Mouse (Mus musculus) stomach, embryonic 15.5 days (tissue): Measurements from ENCODE around the gene Slc4a4. TPM values are rescaled to one million over a fixed set of nuclear protein-coding genes. Genes with fewer than 3 reads are reported as not detected.

ENCODE experiments used
- ATAC-seq: fragments of 200-750 bp; cut with Nextera tagmentation; 2 replicates; pipeline ENCODE4 v1.8.0; 2017; ENCODE audit warnings: low read depth, moderate number of reproducible peaks, moderate TSS enrichment; ENCODE audit not compliant: insufficient read depth, low FRiP score
- H3K27ac ChIP-seq: fragments of 300-500 bp; sonication (generic); 2 replicates; pipeline ENCODE4 v1.5.1; 2015; ENCODE audit warnings: mild to moderate bottlenecking, inconsistent platforms
- H3K27me3 ChIP-seq: fragments of 300-500 bp; sonication (generic); replicated peaks from 2 replicates; pipeline ENCODE4 v1.6.1; 2015; ENCODE audit warnings: inconsistent platforms
- H3K36me3 ChIP-seq: fragments of 300-500 bp; sonication (generic); 2 replicates; pipeline ENCODE4 v1.6.1; 2015; ENCODE audit warnings: inconsistent platforms
- H3K4me1 ChIP-seq: fragments of 300-500 bp; sonication (generic); 2 replicates; pipeline ENCODE4 v1.6.1; 2015; ENCODE audit warnings: inconsistent platforms
- H3K4me2 ChIP-seq: fragments of 300-500 bp; sonication (generic); 2 replicates; pipeline ENCODE4 v1.6.1; 2015; ENCODE audit warnings: mild to moderate bottlenecking, inconsistent platforms
- H3K4me3 ChIP-seq: fragments of 300-500 bp; sonication (generic); replicated peaks from 2 replicates; pipeline ENCODE4 v1.5.1; 2015; ENCODE audit warnings: inconsistent platforms
- H3K9ac ChIP-seq: fragments of 300-500 bp; sonication (generic); 2 replicates; pipeline ENCODE4 v1.6.1; 2015; ENCODE audit warnings: inconsistent platforms
- H3K9me3 ChIP-seq: fragments of 300-500 bp; sonication (generic); 2 replicates; pipeline ENCODE4 v1.6.1; 2016; ENCODE audit warnings: inconsistent platforms
- WGBS: fragments of 180-500 bp; shearing (Covaris S2); methylation state at CpG from one replicate; pipeline ENCODE4 v1.1.7; 2015; 5-methylcytosine and 5-hydroxymethylcytosine counted together
- polyA plus RNA-seq: library from polyadenylated mRNA; unstranded; fragments of >200 nt; fragmentation: Nextera tagmentation; extraction: Ambion mirVana; gene quantifications from 2 replicates; pipeline ENCODE4 v1.2.1, GENCODE M21; 2015

Gene Slc4a4
- polyA plus RNA-seq, 1 experiment from 2014 or later, result 4.3 TPM

- Histone ChIP-seq H3K4me3 (no peak overlapping the region), H3K27ac (no peak overlapping the region), H3K4me2 (no peak overlapping the region), H3K9me3 (no peaks in the 10 kb centered on the region), H3K4me1 (0 out of 2 replicates have a peak, but pooled peaks cover 3% of the 10 kb centered on the region), H3K27me3 (no peaks in the 10 kb centered on the region), H3K9ac (no peak overlapping the region), H3K36me3 (no peaks in the 10 kb centered on the region)
- WGBS, result 63% methylated on average over 6 of the region's 6 CpGs
- ATAC-seq, result no peak
These were observed 52.5 kb downstream of the Slc4a4 start for GRCm38 (mm10) chr5:88939151-88939550.

GRCm38 (mm10) chr5:88939782-88940181 lies 53.2 kb downstream of the Slc4a4 start:
- H3K36me3 ChIP-seq, result no peaks in the 10 kb centered on the region
- H3K4me2 ChIP-seq, result no peak overlapping the region
- 78% methylated on average over 2 of the region's 2 CpGs for WGBS
- no peak overlapping the region for H3K27ac ChIP-seq
- no peak overlapping the region for H3K4me3 ChIP-seq
- no peaks in the 10 kb centered on the region for H3K4me1 ChIP-seq
- no peak for ATAC-seq
- no peaks in the 10 kb centered on the region for H3K9me3 ChIP-seq
- no peaks in the 10 kb centered on the region for H3K27me3 ChIP-seq
- H3K9ac ChIP-seq, result no peak overlapping the region

GRCm38 (mm10) chr5:88941905-88942304 lies 55.3 kb downstream of the Slc4a4 start:
- no peaks in the 10 kb centered on the region for H3K9me3 ChIP-seq
- no peaks in the 10 kb centered on the region for H3K4me1 ChIP-seq
- H3K9ac ChIP-seq, result no peak overlapping the region
- WGBS, result 86% methylated on average over 7 of the region's 7 CpGs
- no peak overlapping the region for H3K27ac ChIP-seq
- H3K4me2 ChIP-seq, result no peak overlapping the region
- no peaks in the 10 kb centered on the region for H3K36me3 ChIP-seq
- ATAC-seq, result no peak
- no peak overlapping the region for H3K4me3 ChIP-seq
- H3K27me3 ChIP-seq, result no peaks in the 10 kb centered on the region

GRCm38 (mm10) chr5:88945661-88946339 lies 59.2 kb downstream of the Slc4a4 start:
- Histone ChIP-seq H3K27me3 (no peaks in the 10 kb centered on the region), H3K4me1 (no peaks in the 10 kb centered on the region), H3K36me3 (no peaks in the 10 kb centered on the region), H3K4me3 (no peak overlapping the region), H3K27ac (no peak overlapping the region), H3K9ac (no peak overlapping the region), H3K9me3 (no peaks in the 10 kb centered on the region), H3K4me2 (no peak overlapping the region)
- ATAC-seq, result no peak
- 90% methylated on average over 10 of the region's 10 CpGs for WGBS

- Histone ChIP-seq H3K4me1 (no peaks in the 10 kb centered on the region), H3K27ac (no peak overlapping the region), H3K9ac (no peak overlapping the region), H3K9me3 (no peaks in the 10 kb centered on the region), H3K36me3 (no peaks in the 10 kb centered on the region), H3K4me2 (no peak overlapping the region), H3K4me3 (no peak overlapping the region), H3K27me3 (no peaks in the 10 kb centered on the region)
- ATAC-seq, result no peak
- WGBS, result 88% methylated on average over 7 of the region's 7 CpGs
These were observed 63.7 kb downstream of the Slc4a4 start for GRCm38 (mm10) chr5:88950337-88950736.

- Histone ChIP-seq H3K4me2 (no peak overlapping the region), H3K36me3 (no peaks in the 10 kb centered on the region), H3K27me3 (no peaks in the 10 kb centered on the region), H3K9ac (no peak overlapping the region), H3K9me3 (no peaks in the 10 kb centered on the region), H3K4me3 (no peak overlapping the region), H3K27ac (no peak overlapping the region), H3K4me1 (no peaks in the 10 kb centered on the region)
- ATAC-seq, result no peak
- 70% methylated on average over 17 of the region's 17 CpGs for WGBS
These were observed 66.3 kb downstream of the Slc4a4 start for GRCm38 (mm10) chr5:88952757-88953577.

- no peaks in the 10 kb centered on the region for H3K4me1 ChIP-seq
- no peaks in the 10 kb centered on the region for H3K27me3 ChIP-seq
- 66% methylated on average over 5 of the region's 5 CpGs for WGBS
- no peak for ATAC-seq
- no peaks in the 10 kb centered on the region for H3K36me3 ChIP-seq
- no peaks in the 10 kb centered on the region for H3K9me3 ChIP-seq
- H3K9ac ChIP-seq, result no peak overlapping the region
- no peak overlapping the region for H3K4me2 ChIP-seq
- H3K27ac ChIP-seq, result no peak overlapping the region
- H3K4me3 ChIP-seq, result no peak overlapping the region
These were observed 71.1 kb downstream of the Slc4a4 start for GRCm38 (mm10) chr5:88957735-88958134.

GRCm38 (mm10) chr5:88958966-88959365 lies 72.3 kb downstream of the Slc4a4 start:
- H3K9ac ChIP-seq, result no peak overlapping the region
- 83% methylated on average over 5 of the region's 5 CpGs for WGBS
- no peak overlapping the region for H3K4me2 ChIP-seq
- H3K9me3 ChIP-seq, result no peaks in the 10 kb centered on the region
- no peak overlapping the region for H3K27ac ChIP-seq
- H3K4me3 ChIP-seq, result no peak overlapping the region
- no peaks in the 10 kb centered on the region for H3K36me3 ChIP-seq
- H3K27me3 ChIP-seq, result no peaks in the 10 kb centered on the region
- ATAC-seq, result no peak
- H3K4me1 ChIP-seq, result no peaks in the 10 kb centered on the region

- no peak overlapping the region for H3K9ac ChIP-seq
- H3K4me1 ChIP-seq, result no peaks in the 10 kb centered on the region
- no peaks in the 10 kb centered on the region for H3K36me3 ChIP-seq
These were observed 72.8 kb downstream of the Slc4a4 start for GRCm38 (mm10) chr5:88959412-88959811.

GRCm38 (mm10) chr5:88960342-88961105 lies 73.9 kb downstream of the Slc4a4 start:
- Histone ChIP-seq H3K4me1 (no peaks in the 10 kb centered on the region), H3K36me3 (no peaks in the 10 kb centered on the region), H3K4me2 (no peak overlapping the region), H3K27me3 (no peaks in the 10 kb centered on the region), H3K27ac (no peak overlapping the region), H3K9ac (no peak overlapping the region), H3K4me3 (no peak overlapping the region), H3K9me3 (no peaks in the 10 kb centered on the region)
- ATAC-seq, result no peak
- 76% methylated on average over 5 of the region's 5 CpGs for WGBS

More at GRCm38 (mm10) chr5:88959412-88959811, 72.8 kb downstream of the Slc4a4 start:
- H3K27me3 ChIP-seq, result no peaks in the 10 kb centered on the region
- no peak overlapping the region for H3K4me3 ChIP-seq
- no peak overlapping the region for H3K4me2 ChIP-seq
- no peaks in the 10 kb centered on the region for H3K9me3 ChIP-seq
- H3K27ac ChIP-seq, result no peak overlapping the region
- ATAC-seq, result no peak
- WGBS, result 80% methylated on average over 6 of the region's 6 CpGs

GRCm38 (mm10) chr5:88961351-88961761 lies 74.7 kb downstream of the Slc4a4 start:
- 49% methylated on average over 7 of the region's 7 CpGs for WGBS
- H3K9ac ChIP-seq, result no peak overlapping the region

More at GRCm38 (mm10) chr5:88961351-88961761, 74.7 kb downstream of the Slc4a4 start:
- Histone ChIP-seq H3K9me3 (no peaks in the 10 kb centered on the region), H3K4me3 (no peak overlapping the region), H3K27ac (no peak overlapping the region), H3K4me1 (no peaks in the 10 kb centered on the region), H3K4me2 (no peak overlapping the region), H3K27me3 (no peaks in the 10 kb centered on the region), H3K36me3 (no peaks in the 10 kb centered on the region)
- ATAC-seq, result no peak
